Mouse (Mus musculus): Measurements from ENCODE around the gene Pim1.
"Not testable (repeated sequence)": the region's sequence is repeated elsewhere in the genome, so short reads cannot be mapped to it uniquely, and the experiment has no call there.

The Pim1 gene

DNA sequence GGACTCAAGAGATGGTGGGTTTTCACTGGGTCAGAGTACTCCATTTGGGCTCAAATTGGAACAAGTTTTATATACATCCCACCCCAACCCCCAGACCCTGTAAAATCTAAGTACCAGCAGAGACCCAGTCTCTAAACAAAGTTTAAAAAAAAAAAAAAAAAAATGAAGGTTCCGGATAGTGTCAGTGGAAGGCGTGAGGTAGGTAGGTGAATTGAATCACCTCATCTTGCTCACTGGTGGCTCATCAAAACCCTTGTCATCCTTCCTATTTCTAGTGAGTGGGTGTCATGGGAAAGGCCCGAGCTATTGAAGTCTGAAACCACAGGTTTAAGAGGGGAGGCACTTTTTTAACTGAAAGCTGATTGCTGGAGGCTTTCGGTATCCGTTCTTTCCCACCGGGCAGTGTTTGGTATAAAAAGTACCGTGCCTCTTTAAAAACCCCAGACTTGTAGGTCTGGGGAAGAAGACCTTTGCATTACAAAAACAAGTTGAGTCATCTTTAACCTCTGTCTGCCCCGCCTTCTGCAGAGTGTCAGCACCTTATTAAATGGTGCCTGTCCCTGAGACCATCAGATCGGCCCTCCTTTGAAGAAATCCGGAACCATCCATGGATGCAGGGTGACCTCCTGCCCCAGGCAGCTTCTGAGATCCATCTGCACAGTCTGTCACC, 3.6 kb downstream of the Pim1 start:
- no peak for DNase-seq (ENCODE audit: low spot score)

DNA sequence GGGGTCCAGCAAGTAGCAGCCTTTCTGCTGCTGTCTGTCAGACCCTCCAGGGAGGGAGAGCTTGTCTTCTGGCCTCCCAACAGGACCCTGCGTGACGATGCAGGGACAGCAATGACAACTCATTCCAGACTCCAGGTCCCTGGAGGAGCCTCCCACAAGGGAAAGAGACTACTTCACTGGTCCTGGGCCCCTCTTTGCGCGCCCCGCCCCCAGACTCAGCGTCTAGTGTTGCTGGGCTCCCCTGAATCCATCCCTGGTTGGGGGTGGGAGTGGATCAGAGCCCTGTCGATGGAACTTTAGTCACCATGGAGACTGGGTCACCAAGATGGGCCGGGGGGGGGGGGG, 4.2 kb downstream of the Pim1 start:
- no peak for DNase-seq (ENCODE audit: low spot score)

DNA sequence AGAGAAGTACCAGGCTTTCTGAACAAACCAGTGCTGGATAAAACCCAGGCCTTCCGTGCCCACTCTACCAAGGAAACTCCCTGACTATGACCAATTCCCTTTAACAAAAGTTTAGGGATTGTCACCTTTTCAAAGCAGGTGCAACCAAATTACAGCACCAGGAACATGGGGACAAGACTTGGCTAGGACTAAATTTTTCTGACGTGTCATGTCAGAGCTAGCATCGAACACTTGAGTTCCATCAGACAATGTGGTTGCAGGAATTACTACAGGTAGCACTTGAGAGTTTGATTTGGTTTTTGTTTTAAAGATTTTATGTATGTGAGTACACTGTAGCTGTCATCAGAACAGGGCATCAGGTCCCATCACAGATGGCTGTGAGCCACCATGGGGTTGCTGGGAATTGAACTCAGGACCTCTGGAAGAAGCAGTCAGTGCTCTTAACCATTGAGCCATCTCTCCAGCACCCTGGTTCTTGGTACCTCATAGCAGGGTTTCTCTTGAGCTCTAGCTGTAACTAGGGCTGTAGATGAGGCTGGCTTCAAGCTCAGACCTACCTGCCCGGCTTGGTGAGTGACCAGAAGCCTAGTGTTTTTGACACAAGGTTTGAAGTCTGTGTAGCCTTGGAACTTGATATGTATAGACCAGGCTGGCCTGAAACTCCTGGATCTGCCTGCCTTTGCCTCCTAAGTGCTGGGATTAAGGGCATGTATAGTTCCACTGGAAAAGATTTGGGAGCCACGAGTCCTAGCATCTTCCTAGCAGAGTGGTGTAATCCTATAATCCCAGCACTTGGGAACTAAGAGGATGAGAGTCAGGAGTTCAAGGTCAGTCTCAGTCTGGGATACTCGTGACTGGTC, 5.9 kb downstream of the Pim1 start:
- DNase-seq (ENCODE audit: low spot score) = no peak

DNA sequence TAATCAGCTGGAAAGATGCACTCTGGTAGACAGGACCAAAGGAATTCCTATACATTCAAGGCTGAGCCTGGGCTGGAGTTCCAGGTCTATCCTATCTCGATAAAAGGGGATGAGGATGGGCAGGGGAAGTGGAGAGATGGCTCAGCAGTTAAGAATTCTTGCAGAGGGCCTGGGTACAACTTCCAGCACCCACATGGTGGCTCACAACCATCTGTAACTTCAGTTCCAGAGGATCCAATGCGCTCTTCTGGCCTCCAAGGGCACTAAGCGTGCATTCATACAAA, 6.5 kb downstream of the Pim1 start:
- no peak for DNase-seq (ENCODE audit: low spot score)

DNA sequence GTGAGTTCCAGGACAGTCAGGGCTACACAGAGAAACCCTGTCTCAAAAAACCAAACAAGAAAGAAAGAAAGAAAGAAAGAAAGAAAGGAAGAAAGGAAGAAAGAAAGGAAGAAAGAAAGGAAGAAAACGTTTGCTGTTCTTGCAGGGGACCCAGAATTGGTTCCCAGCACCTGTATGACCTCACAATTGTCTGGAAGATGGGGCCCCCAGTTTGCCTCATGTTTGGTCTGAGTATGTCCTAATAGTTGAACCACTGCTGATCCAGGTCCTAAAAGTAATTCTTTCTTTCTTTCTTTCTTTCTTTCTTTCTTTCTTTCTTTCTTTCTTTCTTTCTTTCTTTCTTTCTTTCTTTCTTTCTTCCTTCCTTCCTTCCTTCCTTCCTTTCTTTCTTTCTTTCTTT, 6.9 kb downstream of the Pim1 start:
- not testable (repeated sequence) for DNase-seq (ENCODE audit: low spot score)

DNA sequence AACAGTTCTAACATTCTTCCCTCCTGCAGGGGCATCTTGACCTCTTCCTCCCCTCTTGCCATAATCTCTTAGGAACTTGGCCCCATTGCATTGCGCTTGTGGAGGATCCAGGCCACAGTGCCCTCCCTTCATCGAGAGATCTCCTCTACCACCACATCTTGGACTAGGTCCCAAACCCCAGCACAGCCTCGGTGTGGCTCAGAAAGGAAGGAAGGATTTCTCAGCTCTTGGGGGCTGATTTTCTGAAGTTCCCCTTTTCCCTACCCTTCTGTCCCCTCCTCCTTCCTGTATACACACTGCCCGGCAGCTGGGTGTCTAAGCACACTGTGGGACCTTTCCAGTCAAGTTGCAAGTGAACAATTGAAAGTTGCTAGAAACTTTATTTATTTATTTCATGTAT, 7.5 kb downstream of the Pim1 start:
- DNase-seq (ENCODE audit: low spot score) = no peak

DNA sequence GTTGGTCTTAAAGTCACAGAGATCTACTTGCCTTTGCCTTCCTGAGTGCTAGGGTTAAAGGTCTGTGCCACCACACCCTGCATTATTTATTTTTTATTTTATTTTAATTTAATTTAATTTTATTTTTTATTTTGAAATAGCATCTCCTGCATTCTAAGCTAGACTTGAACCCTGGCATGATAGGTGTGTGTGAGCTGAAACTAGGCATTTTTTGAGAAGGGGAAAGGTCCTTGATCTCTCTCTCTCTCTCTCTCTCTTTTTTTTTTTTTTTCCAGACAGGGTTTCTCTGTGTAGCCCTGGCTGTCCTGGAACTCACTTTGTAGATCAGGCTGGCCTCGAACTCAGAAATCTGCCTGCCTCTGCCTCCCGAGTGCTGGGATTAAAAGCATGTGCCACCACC, 8.4 kb downstream of the Pim1 start:
- not testable (repeated sequence) for DNase-seq (ENCODE audit: low spot score)

DNA sequence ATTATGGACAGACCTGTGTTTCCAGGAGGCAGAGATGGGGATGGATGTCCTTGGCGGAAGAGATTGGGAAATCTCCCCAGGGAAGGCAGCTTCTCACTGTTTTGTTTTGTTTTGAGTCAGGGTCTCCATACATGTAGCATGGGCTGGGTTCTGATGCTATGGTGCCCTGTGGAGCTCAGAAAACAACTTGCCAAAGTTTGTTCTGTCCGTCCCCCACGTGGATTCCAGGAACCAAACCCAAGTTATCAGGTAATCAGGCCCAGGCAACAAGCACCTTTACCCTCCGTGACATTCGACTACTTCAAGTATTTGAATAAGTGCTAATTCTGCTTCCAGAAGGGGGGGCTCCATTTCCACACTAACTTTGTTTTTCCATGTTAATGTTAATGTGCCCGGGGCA, 9.0 kb downstream of the Pim1 start:
- no peak for DNase-seq (ENCODE audit: low spot score)

DNA sequence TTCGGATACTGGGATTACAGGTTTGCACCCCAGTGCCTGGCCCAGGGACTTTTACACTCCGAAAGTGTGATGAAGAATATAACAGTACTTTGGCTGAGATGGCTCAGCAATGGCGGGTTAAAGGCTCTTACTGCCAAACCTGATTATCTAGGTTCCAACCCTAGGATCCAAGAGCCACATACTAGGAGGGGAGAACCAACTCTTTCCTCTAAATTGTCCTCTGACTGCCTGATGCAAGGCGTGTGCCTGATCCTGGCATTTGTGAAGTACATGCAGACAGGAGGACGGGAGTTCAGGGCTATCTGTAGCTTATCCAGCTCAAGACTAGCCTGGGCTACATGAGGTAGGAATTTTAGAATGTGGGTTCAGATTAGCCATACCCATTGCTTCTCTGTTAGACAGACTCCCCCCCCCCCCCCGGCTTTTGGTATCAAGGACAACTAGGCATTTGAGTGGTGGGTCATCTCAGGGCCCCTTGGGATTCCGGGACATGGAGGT, 9.7 kb downstream of the Pim1 start:
- DNase-seq (ENCODE audit: low spot score) = no peak

DNA sequence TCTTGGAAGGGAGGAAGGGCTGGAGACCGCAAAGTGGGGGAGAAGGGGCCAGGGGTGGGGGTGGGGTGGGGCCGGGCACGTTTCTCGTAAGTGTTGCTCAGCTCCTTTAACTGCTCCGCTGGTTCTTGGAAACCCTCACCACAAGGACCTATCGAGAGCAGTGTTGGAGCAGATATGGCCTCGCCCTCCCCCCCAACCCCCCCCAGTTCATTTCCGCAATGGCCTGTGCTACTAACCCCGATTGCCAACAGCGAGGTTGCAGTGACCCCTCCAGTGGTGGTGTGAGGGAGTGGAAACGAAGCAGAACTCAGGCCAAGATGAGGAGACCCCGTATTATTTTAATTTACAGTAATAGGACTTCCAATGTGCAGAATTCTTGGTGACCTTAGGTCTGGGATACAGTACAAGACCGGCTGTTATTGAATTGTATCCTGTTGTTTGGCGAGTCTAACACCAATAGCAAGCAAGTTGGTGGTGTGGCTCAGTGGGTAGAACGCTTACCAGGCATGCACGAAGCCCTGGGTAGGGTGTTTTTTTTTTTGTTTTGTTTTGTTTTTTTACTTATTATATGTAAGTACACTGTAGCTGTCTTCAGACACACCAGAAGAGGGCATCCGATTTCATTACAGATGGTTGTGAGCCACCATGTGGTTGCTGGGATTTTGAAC, 10.4 kb downstream of the Pim1 start:
- no peak for DNase-seq (ENCODE audit: low spot score)

DNA sequence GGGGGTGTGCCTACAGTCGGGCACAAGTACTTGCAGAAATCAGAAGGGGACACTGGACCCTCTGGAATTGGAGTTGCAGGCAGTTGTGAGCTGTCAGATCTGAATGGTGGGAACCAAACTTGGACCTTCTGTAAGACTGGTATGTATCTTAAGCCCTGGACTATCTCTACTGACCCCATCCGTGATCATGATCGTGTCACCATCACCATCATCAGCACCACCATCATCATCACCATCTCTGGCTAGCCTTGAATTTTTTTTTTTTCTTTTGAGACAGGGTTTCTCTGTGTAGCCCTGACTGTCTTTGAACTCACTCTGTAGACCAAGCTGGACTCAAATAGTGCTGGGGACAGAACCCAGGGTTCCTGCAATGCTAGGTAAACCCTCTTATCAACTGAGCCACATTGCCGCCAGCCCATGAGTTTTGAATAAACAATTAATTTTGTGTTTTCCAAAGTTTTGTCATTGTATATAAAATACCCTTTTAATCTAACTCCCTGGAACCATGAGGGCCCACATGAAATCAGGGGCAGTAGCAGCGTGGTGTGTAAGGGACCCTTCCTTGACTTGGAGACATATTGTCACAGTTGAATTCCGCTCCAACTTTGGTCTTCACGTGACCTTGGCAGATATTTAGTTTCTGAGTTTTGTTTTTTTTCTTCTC, 11.6 kb downstream of the Pim1 start:
- DNase-seq (ENCODE audit: low spot score) = no peak

DNA sequence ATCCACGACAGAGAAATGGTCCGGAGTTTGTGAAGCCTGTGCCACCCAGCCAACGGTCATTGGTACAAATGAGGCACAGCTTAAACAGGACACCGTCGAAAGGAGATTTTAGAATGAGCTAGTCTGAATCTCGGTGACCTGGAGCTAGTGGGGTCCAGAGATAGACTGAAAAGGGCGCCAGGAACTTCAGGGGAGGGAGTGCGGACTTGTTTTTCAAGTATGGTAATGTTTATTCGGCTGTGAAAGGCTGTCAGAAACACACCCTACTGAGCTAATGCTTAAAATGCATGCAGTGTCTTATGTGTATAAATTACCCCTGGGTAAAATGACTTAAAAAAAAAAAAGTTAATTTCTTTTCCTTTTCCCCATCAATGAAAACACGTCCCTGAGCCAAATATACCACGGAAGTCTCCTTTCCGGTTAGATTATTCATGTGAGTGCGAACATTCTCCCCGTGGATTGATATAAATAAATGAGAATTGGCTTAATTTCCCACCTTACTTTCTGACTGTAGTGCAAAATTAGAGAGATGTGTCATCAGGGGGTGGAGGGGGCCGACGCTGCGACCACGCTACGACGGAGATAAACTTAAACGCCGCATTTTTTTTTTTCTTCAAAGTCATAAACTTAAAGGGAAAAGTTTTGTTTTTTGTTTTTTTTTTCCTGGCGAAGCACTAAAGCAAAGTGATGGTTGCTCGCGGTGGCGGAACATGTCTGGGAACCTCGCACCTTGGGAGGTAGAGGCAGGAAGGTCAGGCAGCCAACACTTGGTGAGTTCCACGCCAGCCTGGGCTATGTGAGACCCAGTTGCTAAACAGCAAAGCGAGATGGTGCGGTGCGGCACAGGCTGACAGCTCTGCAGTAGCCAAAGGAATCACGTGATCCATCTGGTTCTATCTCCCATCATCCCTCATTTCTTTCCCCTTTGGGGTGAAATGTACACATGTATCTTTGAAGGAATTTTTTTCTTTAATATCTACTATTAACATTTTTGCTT, 12.4 kb downstream of the Pim1 start:
- no peak for DNase-seq (ENCODE audit: low spot score)

DNA sequence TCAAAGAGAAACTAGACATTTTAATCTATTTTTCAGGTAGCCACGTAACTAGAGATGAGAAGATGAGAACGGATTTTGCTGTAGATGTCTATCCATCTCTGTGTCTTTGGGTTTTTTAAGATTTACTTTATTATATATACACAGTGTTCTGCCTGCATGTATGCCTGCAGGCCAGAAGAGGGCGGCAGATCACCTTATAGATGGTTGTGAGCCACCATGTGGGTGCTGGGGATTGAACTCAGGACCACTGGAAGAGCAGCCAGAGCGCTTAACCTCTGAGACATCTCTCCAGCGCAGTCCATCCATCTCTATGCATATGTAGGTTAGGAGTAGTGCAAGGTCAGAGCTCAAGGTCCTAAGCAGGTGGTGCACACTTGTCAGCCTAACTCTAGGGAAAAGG, 13.1 kb downstream of the Pim1 start:
- no peak for DNase-seq (ENCODE audit: low spot score)

DNA sequence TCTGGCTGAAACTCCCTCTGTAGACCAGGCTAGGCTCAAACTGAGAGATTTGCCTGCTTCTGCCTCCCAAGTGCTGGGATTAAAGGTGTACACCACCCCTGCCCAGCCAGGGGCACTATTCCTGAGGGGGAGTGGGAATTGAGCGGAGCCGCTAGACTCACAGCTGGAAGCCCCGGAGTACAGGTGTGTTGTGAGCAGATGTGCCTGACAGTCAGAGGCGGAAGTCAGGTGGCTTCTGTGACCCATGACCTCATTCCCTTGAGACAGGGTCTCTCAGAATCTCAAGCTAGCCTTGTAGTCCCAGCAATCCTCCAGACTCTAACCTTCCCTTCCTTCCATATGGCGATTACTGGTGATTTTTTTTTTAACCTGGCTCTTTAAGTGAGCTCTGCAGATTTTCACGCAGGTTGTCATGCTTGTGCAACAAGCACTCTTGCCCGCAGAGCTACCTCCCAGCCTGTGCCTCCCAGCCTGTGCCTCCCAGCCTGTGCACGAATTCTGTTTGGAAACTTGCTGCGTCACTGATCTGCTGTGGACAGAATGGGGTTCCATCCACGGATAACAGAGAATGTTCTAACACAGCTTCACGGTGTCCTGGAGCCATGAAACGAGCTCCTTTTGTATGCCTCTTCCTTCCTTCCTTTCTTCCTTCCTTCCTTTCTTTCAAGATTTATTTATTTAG, 18.5 kb downstream of the Pim1 start:
- no peak for DNase-seq (ENCODE audit: low spot score)

DNA sequence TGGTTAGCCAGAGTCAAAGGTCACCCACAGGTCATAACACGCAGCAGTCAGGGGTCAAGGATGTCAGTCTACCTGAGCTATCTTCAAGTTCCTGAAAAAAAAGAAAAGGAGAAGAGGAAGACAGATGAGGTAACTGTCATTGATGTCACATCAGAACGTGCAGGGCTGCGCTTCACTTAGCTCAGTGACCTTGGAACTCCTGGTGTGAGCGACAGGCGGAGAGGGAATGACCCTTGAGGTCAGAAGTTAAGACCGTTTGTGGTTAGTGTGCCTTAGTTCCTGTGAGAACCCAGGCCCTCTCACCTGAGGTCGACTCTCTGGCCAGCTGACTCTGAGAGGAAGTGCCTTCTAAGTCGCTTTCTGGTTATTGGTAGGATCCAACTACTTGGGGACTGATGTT, 20.1 kb downstream of the Pim1 start:
- DNase-seq (ENCODE audit: low spot score) = no peak

DNA sequence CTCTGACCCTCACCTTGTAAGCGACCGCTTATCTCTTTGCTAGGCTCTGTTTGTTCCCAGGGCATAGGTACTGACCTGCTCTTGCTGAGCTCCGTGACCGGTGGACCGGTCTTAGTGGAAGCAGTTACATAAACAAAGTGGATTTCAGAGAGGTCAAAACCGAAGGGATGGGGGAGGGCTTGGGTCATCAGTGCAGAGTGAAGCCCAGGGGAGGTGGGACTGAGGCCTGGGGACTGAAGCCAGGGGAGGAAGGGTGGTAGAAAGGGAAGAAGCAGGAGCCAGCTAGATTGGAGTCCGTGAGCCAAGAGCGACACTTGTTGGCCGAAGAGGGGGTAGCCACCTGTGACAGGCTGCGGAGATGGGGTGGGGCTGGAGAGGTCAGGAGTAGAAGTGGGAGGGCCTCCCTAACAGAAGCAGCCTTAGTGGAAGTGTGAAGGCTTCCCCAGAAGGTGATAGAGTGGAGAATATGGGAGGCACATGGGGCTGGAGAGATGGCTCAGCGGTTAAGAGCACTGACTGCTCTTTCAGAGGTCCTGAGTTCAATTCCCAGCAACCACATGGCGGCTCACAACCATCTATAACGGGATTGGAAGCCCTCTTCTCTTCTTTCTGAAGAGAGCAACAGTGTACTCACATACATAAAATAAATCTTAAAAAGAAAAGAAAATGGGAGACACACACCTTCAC, 22.6 kb downstream of the Pim1 start:
- peak; percentile 77 for DNase-seq (ENCODE audit: low spot score)

DNA sequence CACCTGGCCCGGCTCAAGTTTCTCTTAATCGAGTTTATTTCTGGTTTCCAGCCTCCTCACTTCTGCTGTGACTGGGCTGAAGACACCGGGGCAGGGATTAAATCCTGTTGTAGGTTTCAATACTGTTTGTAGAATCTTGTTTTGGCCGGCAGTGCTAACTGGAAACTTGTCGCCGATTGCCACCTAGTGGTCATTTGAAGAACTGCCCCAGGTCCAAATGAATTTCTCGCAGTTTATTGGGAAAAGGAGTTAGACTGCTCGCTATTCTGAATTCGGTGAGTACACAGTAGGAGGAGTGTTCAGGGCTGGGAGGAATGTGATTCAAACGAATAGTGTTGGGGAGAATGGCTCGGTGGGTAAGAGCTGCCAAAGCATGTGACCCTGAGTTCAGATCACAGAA, 23.9 kb downstream of the Pim1 start:
- DNase-seq (ENCODE audit: low spot score) = peak; percentile 93

DNA sequence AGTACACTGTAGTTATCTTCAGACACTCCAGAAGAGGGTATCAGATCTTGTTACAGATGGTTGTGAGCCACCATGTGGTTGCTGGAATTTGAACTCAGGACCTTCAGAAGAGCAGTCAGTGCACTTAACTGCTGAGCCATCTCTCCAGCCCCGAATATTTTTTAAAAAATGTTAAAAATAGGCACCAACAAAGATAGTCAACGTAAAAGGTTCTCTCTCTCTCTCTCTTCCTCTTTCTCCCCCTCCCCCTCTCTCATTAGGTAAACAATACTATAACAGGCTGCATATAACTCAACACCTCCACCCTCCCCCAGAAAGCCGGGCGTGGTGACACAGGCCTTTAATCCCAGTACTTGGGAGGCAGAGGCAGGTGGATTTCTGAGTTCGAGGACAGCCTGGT, 28.1 kb downstream of the Pim1 start:
- DNase-seq (ENCODE audit: low spot score) = not testable (repeated sequence)

DNA sequence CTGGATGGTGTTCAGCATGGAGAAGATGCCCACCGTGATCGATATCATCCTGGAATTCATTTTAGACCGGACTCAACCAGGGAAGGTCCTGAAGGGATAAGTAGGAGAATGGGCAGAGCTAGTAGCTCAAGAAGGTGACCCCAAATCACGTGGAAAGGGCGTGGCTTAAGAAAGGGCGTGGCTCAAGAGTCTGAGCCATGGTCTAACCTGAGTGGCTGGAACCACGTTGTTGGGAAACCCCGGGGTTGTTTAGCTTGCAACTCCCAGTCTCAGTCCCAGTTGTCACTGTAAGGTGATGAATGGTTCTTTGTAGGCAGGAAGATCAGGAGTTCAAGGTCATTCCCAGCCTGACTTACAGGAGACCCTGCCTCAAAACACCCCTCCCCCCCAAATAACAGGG, 29.2 kb downstream of the Pim1 start:
- no peak for DNase-seq (ENCODE audit: low spot score)

DNA sequence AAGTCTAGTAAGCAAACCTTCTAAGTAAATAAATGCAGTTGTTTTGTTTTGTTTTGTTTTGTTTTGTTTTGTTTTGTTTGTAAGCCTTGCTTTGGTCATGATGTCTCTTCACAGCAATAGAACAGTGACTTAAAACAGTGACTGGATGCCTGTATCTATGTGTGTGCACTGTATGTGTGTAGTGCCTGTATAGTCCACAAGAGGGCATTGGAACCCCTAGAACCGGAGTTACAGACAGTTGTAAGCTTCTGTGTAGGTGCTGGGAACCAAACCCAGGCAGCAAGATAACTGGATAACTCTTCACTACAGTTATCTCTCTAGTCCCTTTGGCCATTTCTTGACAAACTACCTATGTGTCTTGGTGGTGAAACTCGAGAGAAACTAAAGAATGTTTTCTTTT, 35.1 kb downstream of the Pim1 start:
- no peak for DNase-seq (ENCODE audit: low spot score)
